Mouse (Mus musculus) embryonic facial prominence, embryonic 14.5 days (tissue): ENCODE results near the gene Coq9. TPM values are rescaled to one million over a fixed set of nuclear protein-coding genes. Genes with fewer than 3 reads are reported as not detected.

Experiments
- polyA plus RNA-seq: library from polyadenylated mRNA; unstranded; fragments of >200 nt; fragmentation: Nextera tagmentation; extraction: Ambion mirVana; gene quantifications from 2 replicates; pipeline ENCODE4 v1.2.1, GENCODE M21; 2014

The Coq9 gene
- polyA plus RNA-seq, 1 experiment from 2014 or later: 77.9 TPM

Other genes starting within 250 kb of the Coq9 start
- 33.6 and 36.0 TPM in 2 replicates for gene Rspry1, start 236.4 kb upstream of the Coq9 start, polyA plus RNA-seq
- gene Fam192a, start 236.3 kb upstream of the Coq9 start, polyA plus RNA-seq: 48.7 and 56.0 TPM in 2 replicates
- gene Arl2bp, start 171.7 kb upstream of the Coq9 start, polyA plus RNA-seq: 54.5 and 59.0 TPM in 2 replicates
- 4.6 and 8.1 TPM in 2 replicates for gene Pllp, start 142.0 kb upstream of the Coq9 start, polyA plus RNA-seq
- not detected in 2 replicates for gene Ccl22, start 92.7 kb upstream of the Coq9 start, polyA plus RNA-seq
- gene Cx3cl1, start 66.3 kb upstream of the Coq9 start, polyA plus RNA-seq: 7.9 and 8.3 TPM in 2 replicates
- 0.60 and 0.63 TPM in 2 replicates for gene Ccl17, start 27.9 kb upstream of the Coq9 start, polyA plus RNA-seq
- gene Ciapin1, start within 50 bp of the Coq9 start, polyA plus RNA-seq: 72.2 and 79.5 TPM in 2 replicates
- 121 and 129 TPM in 2 replicates for gene Polr2c, start 19.1 kb downstream of the Coq9 start, polyA plus RNA-seq
- 30.6 and 31.6 TPM in 2 replicates for gene Dok4, start 38.0 kb downstream of the Coq9 start, polyA plus RNA-seq
- 38.5 and 49.5 TPM in 2 replicates for gene Ccdc102a, start 79.8 kb downstream of the Coq9 start, polyA plus RNA-seq
- gene Adgrg5, start 85.4 kb downstream of the Coq9 start, polyA plus RNA-seq: 0.21 TPM in 2 replicates
- 16.3 and 18.8 TPM in 2 replicates for gene Adgrg1, start 136.4 kb downstream of the Coq9 start, polyA plus RNA-seq
- 3.3 and 3.6 TPM in 2 replicates for gene Adgrg3, start 179.4 kb downstream of the Coq9 start, polyA plus RNA-seq
- gene Drc7, start 216.8 kb downstream of the Coq9 start, polyA plus RNA-seq: 0.47 and 0.60 TPM in 2 replicates
- gene Katnb1, start 242.9 kb downstream of the Coq9 start, polyA plus RNA-seq: 18.6 and 20.8 TPM in 2 replicates